Mouse (Mus musculus) embryonic facial prominence, embryonic 12.5 days (tissue): Measurements from ENCODE around the gene Apbb2. TPM values are rescaled to one million over a fixed set of nuclear protein-coding genes. Genes with fewer than 3 reads are reported as not detected.

ENCODE experiments used
- ATAC-seq: fragments of 200-750 bp; cut with Nextera tagmentation; 2 replicates; pipeline ENCODE4 v1.8.0; 2017; ENCODE audit not compliant: insufficient number of reproducible peaks, insufficient read depth, low FRiP score, low TSS enrichment
- H3K27ac ChIP-seq: fragments of 300-500 bp; sonication (generic); 2 replicates; pipeline ENCODE4 v1.5.1; 2016; ENCODE audit warnings: mild to moderate bottlenecking
- H3K27me3 ChIP-seq: fragments of 300-500 bp; sonication (generic); 2 replicates; pipeline ENCODE4 v1.6.1; 2016; ENCODE audit warnings: mild to moderate bottlenecking, moderate library complexity
- H3K36me3 ChIP-seq: fragments of 300-500 bp; sonication (generic); 2 replicates; pipeline ENCODE4 v1.6.1; 2016; ENCODE audit warnings: mild to moderate bottlenecking
- H3K4me1 ChIP-seq: fragments of 300-500 bp; sonication (generic); 2 replicates; pipeline ENCODE4 v1.6.1; 2016
- H3K4me2 ChIP-seq: fragments of 300-500 bp; sonication (generic); replicated peaks from 2 replicates; pipeline ENCODE4 v1.6.1; 2016; ENCODE audit warnings: mild to moderate bottlenecking, moderate library complexity
- H3K4me3 ChIP-seq: fragments of 300-500 bp; sonication (generic); 2 replicates; pipeline ENCODE4 v1.5.1; 2016; ENCODE audit warnings: mild to moderate bottlenecking
- H3K9ac ChIP-seq: fragments of 300-500 bp; sonication (generic); 2 replicates; pipeline ENCODE4 v1.6.1; 2016; ENCODE audit warnings: mild to moderate bottlenecking, moderate library complexity
- H3K9me3 ChIP-seq: fragments of 300-500 bp; sonication (generic); 2 replicates; pipeline ENCODE4 v1.6.1; 2016; ENCODE audit warnings: mild to moderate bottlenecking, moderate library complexity
- WGBS: fragments of 180-500 bp; shearing (Covaris S2); methylation state at CpG from one replicate; pipeline ENCODE4 v1.1.7; 2016; 5-methylcytosine and 5-hydroxymethylcytosine counted together
- polyA plus RNA-seq: library from polyadenylated mRNA; unstranded; fragments of >200 nt; fragmentation: Nextera tagmentation; extraction: Ambion mirVana; gene quantifications from 2 replicates; pipeline ENCODE4 v1.2.1, GENCODE M21; 2016

Apbb2 gene
- polyA plus RNA-seq, 1 experiment from 2014 or later: 53.2 TPM

DNA sequence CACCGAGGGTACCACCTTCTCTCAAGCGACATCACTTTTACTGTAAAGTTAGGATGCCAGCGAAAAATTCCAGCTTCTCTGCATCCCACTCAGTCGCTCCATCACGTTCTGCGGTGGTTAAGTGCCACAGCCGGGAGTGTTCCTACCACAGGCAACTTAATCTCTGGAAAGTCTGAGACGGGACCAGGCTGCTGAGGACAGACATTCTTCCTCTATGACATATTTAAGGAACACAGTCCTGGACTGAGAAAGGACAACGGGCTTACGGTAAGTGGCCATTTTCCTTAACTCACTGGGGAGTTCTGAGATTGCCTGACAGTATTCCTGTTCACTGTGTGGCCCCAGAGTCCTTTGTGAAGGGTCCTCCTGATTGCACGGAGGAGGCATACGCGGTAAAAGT lies 318.0 kb downstream of the Apbb2 start:
- H3K36me3 ChIP-seq: peaks cover 10% of the 10 kb centered on the region
- no peaks in the 10 kb centered on the region for H3K27me3 ChIP-seq
- no peaks in the 10 kb centered on the region for H3K9me3 ChIP-seq
- no peak for ATAC-seq
- 85% methylated on average over 13 of the region's 13 CpGs for WGBS
- no peak overlapping the region for H3K4me2 ChIP-seq
- H3K4me1 ChIP-seq: no peaks in the 10 kb centered on the region
- no peak overlapping the region for H3K27ac ChIP-seq
- no peak overlapping the region for H3K9ac ChIP-seq
- H3K4me3 ChIP-seq: no peak overlapping the region

DNA sequence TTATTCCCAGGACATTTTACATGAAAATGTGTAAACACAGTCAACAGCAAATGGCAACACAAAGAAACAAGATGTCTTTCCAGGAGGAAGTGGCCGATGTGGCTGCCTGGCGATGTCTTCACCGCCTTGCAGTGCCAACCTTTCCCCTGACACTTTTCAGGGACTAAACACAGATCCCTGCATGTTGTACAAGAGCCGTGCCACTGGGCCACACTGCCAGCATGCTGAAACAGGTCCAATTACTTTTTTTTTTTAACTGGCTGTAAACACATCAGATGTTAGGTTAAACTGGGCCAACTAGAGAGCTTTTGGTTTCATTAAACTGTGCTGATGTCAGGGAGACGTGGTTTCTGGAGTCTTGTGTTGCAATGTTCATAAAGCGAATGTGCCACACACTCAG lies 319.7 kb downstream of the Apbb2 start:
- Histone ChIP-seq H3K4me1 (no peaks in the 10 kb centered on the region), H3K27me3 (no peaks in the 10 kb centered on the region), H3K9ac (no peak overlapping the region), H3K36me3 (peaks cover 8% of the 10 kb centered on the region), H3K27ac (no peak overlapping the region), H3K4me3 (no peak overlapping the region), H3K9me3 (no peaks in the 10 kb centered on the region), H3K4me2 (no peak overlapping the region)
- 88% methylated on average over 6 of the region's 6 CpGs for WGBS
- no peak for ATAC-seq

DNA sequence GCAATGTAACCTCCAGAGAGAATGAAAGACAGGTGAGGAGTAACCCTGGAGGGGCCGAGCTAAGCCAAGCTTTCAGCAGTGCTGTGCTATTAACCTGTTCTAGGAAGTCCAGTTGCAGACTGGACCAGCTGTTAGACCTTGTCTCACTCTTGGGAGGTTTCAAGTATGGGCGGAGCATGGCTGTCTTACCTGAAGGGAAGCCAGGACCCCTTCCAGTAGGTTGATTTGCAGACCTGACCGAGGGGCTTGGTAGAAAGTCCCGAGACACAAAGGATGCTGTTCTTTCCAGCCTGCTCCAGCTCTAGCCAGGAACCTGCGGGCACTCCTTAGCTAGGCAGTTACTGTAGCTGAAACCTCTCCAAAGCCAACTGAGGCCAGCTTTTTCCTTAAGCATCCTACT lies 322.5 kb downstream of the Apbb2 start:
- ATAC-seq: no peak
- Histone ChIP-seq H3K4me2 (no peak overlapping the region), H3K27me3 (no peaks in the 10 kb centered on the region), H3K27ac (no peak overlapping the region), H3K9me3 (no peaks in the 10 kb centered on the region), H3K36me3 (no peaks in the 10 kb centered on the region), H3K9ac (no peak overlapping the region), H3K4me3 (no peak overlapping the region), H3K4me1 (no peaks in the 10 kb centered on the region)
- 89% methylated on average over 5 of the region's 5 CpGs for WGBS

DNA sequence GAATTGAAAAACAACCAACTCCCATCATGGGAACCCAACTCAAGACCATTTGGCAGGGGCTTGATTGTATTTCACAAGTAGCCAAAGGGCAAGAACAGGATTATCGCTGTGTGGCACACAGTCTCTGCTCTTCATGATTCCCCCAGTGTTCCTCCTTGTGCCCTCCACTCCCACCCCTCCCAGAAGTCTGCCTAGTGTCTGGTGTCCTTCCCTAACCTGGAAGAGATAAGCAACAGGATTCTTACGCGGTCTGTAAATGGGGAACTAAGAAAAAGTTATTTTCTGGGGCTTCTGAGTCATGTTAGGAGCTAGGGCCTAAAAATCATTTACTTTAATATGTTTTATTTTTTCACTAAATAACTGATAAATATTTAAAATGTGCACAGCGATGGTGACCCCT lies 323.6 kb downstream of the Apbb2 start:
- no peaks in the 10 kb centered on the region for H3K36me3 ChIP-seq
- H3K27ac ChIP-seq: no peak overlapping the region
- no peak for ATAC-seq
- H3K9me3 ChIP-seq: no peaks in the 10 kb centered on the region
- H3K4me1 ChIP-seq: no peaks in the 10 kb centered on the region
- H3K27me3 ChIP-seq: no peaks in the 10 kb centered on the region
- H3K4me2 ChIP-seq: no peak overlapping the region
- H3K9ac ChIP-seq: no peak overlapping the region
- H3K4me3 ChIP-seq: no peak overlapping the region
- 94% methylated on average over 4 of the region's 4 CpGs for WGBS

DNA sequence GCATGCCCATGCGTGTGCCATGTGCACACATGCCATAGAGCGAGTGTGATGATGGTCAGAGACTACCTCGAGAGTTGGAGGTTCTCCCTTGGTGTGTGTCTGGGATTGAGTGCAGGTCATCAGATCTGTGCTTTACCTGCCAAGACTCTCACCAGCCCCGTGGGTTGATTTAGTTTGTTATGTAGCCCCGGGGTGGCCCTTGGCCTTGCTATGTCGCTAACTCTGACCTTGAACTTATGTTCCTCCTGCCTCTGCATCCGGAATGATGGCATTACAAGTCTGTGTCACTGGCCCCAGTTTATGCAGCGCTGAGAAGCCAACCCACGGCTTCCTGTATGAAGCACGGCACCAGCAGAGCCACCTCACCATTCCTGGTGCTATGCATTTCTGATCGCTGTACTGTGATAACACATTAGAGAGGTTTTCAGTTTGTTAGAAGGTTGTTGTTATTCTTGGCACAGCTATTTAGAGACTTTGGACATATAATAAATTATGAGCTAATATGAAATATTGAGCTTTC lies 324.4 kb downstream of the Apbb2 start:
- Histone ChIP-seq H3K9ac (no peak overlapping the region), H3K36me3 (no peaks in the 10 kb centered on the region), H3K27me3 (no peaks in the 10 kb centered on the region), H3K9me3 (no peaks in the 10 kb centered on the region), H3K4me2 (no peak overlapping the region), H3K4me1 (no peaks in the 10 kb centered on the region), H3K4me3 (no peak overlapping the region), H3K27ac (no peak overlapping the region)
- ATAC-seq: no peak
- 85% methylated on average over 11 of the region's 11 CpGs for WGBS

DNA sequence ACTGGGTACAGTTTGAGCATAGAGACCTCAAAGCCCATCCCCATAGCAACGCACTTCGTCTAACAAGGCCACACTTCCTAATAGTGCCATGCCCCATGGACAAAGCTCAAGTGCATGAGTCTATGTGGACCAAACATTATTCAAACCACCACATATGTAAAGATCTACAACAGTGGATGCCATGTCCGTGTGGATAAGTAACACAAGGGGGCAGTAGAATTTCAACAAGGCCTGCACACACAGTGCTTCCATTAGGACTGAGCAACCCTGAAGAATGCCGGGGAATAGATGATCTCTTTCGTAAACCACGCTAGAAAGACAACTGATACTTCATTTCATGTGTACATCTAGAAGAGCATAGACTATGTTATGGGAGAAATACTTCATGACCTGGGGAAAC lies 337.8 kb downstream of the Apbb2 start:
- H3K9me3 ChIP-seq: no peaks in the 10 kb centered on the region
- no peak overlapping the region for H3K4me2 ChIP-seq
- H3K27me3 ChIP-seq: no peaks in the 10 kb centered on the region
- no peaks in the 10 kb centered on the region for H3K4me1 ChIP-seq
- no peaks in the 10 kb centered on the region for H3K36me3 ChIP-seq
- no peak overlapping the region for H3K27ac ChIP-seq
- H3K9ac ChIP-seq: no peak overlapping the region
- no peak overlapping the region for H3K4me3 ChIP-seq
- 71% methylated on average over 6 of the region's 6 CpGs for WGBS
- no peak for ATAC-seq

DNA sequence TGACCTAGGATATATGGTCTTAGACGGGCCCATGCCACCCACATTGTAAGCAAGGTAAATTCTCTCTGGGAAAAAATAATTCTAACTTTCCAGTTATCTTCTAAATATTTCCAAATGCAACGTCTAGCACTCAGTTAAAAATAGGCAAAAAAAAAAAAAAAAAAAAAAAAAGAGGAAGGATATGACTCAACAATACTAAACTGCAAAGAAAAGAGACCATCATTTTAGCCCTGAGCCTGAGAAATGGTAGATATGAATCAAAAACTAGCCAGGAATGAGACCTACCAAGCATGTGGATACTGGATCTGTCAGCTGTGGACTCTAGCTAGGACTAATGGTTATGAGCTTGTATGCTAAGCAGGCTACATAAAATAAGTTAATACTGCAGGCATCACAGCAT lies 338.9 kb downstream of the Apbb2 start:
- H3K27me3 ChIP-seq: no peaks in the 10 kb centered on the region
- no peak overlapping the region for H3K27ac ChIP-seq
- no peak overlapping the region for H3K4me3 ChIP-seq
- no peaks in the 10 kb centered on the region for H3K36me3 ChIP-seq
- H3K9ac ChIP-seq: no peak overlapping the region
- H3K4me2 ChIP-seq: no peak overlapping the region
- no peaks in the 10 kb centered on the region for H3K4me1 ChIP-seq
- ATAC-seq: no peak
- H3K9me3 ChIP-seq: no peaks in the 10 kb centered on the region
- WGBS: 82% methylated on average over 2 of the region's 2 CpGs

DNA sequence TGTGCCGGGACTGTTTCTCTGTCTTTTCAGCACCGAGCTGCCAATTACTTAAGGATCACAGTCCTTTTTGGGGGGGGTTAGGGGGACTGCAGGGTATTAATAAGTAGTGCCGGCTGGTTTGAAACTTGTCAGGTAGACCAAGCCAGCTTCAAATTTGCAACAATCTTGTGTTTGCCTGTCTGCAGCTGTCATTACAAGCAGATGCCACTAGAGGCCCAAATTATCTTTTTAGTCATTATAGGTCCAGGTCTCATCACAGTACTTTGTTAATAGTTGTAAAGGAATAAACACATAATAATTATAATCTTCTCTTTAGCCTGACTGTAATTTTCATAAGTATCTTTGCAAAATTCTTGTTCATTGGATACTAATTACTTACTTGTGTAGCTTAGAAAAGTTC lies 344.2 kb downstream of the Apbb2 start:
- Histone ChIP-seq H3K4me2 (no peak overlapping the region), H3K9ac (no peak overlapping the region), H3K4me1 (peaks cover 6% of the 10 kb centered on the region; the same call in 1 of the 2 replicates), H3K27me3 (no peaks in the 10 kb centered on the region), H3K4me3 (no peak overlapping the region), H3K9me3 (no peaks in the 10 kb centered on the region), H3K27ac (no peak overlapping the region), H3K36me3 (no peaks in the 10 kb centered on the region)
- ATAC-seq: no peak
- 61% methylated on average over 3 of the region's 3 CpGs for WGBS

DNA sequence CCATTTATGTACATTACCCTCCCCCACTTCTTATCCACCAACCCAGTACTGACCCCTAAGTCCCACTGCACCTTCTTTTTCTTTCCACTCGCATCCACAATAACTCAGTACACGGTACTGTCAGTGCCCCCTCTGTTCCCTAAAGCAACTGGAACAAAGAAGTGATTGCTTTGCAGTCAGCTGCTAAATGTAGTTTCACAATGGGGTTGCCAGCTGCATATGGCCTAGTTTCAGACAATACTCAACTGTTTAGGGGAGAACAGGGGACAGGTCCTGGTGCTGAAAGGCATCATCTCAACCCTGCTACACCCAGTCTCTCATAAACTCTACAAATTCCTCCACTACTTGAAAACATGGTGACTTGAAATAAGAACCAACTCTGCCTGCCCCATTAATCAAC lies 347.4 kb downstream of the Apbb2 start:
- no peak overlapping the region for H3K4me2 ChIP-seq
- 37% methylated on average over 2 of the region's 2 CpGs for WGBS

DNA sequence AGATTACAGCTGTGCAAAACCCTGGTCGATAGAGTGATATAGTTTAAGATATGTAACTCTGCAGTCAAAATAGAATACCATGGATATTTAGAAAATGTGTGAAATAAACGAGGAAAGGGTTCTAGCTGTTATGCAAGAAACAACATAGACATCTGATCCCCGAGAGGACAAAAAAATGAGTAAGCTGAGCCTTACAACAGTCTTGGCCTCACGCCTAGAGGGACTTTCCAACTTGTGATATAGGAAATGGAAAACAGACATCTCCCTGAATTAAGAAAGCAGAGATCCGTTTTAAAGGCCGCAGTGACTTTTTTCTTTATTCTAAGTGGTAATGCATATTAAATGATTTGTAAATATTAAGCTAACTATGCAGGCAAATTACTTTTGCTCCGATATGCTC lies 349.0 kb downstream of the Apbb2 start:
- Histone ChIP-seq H3K27me3 (no peaks in the 10 kb centered on the region), H3K27ac (no peak overlapping the region), H3K9me3 (no peaks in the 10 kb centered on the region), H3K4me2 (no peak overlapping the region), H3K36me3 (no peaks in the 10 kb centered on the region), H3K9ac (no peak overlapping the region), H3K4me3 (no peak overlapping the region), H3K4me1 (peaks cover 6% of the 10 kb centered on the region; the same call in 1 of the 2 replicates)
- 48% methylated on average over 7 of the region's 7 CpGs for WGBS
- no peak for ATAC-seq

More for the DNA sequence above, 347.4 kb downstream of the Apbb2 start:
- H3K27ac ChIP-seq: no peak overlapping the region
- no peak for ATAC-seq
- H3K27me3 ChIP-seq: no peaks in the 10 kb centered on the region
- H3K9me3 ChIP-seq: no peaks in the 10 kb centered on the region
- H3K9ac ChIP-seq: no peak overlapping the region
- peaks cover 6% of the 10 kb centered on the region; the same call in 1 of the 2 replicates for H3K4me1 ChIP-seq
- no peak overlapping the region for H3K4me3 ChIP-seq
- H3K36me3 ChIP-seq: no peaks in the 10 kb centered on the region

DNA sequence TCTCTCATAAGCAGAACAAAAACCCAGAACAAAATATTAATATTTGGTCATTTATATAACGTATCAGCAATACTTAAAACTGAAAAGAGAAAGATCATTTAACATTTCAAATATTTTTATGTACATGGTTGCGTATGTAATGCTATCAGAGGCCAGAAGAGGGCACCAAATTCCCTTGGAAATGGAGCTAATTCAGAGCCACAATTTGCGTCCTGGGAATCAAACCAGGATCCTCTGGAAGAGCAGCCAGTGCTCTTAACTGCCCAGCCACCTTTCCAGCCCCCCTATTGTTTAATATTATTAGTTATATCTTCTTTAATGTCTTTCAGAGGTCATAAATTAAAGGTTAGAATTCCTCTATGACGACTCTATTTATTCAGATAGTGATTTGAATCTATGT lies 355.2 kb downstream of the Apbb2 start:
- ATAC-seq: no peak
- no peak overlapping the region for H3K4me3 ChIP-seq

DNA sequence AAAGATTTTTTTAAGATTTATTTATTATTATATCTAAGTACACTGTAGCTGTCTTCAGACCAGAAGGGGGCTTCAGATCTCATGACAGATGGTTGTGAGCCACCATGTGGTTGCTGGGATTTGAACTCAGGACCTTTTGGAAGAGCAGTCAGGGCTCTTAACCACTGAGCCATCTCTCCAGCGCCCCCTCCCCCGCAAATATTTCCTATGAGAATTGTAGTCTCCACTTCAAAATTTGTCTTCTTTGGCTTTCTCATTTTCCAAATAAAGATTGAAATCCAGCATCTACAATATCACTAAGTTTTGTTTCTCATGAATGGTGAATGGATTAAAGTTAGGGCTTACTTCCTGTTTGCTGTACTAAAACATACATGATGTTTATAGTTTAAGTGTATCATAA lies 356.1 kb downstream of the Apbb2 start:
- H3K27me3 ChIP-seq: no peaks in the 10 kb centered on the region
- no peaks in the 10 kb centered on the region for H3K36me3 ChIP-seq
- no peak overlapping the region for H3K9ac ChIP-seq
- no peak overlapping the region for H3K4me3 ChIP-seq
- H3K4me2 ChIP-seq: no peak overlapping the region
- no peak for ATAC-seq
- no peaks in the 10 kb centered on the region for H3K4me1 ChIP-seq
- no peak overlapping the region for H3K27ac ChIP-seq
- 85% methylated on average over 2 of the region's 2 CpGs for WGBS
- H3K9me3 ChIP-seq: no peaks in the 10 kb centered on the region

More for the DNA sequence above, 355.2 kb downstream of the Apbb2 start:
- H3K4me2 ChIP-seq: no peak overlapping the region
- no peaks in the 10 kb centered on the region for H3K27me3 ChIP-seq
- H3K27ac ChIP-seq: no peak overlapping the region
- no peaks in the 10 kb centered on the region for H3K36me3 ChIP-seq
- no peaks in the 10 kb centered on the region for H3K9me3 ChIP-seq
- 31% methylated on average over 4 of the region's 4 CpGs for WGBS
- H3K4me1 ChIP-seq: no peaks in the 10 kb centered on the region
- no peak overlapping the region for H3K9ac ChIP-seq
